ENCODE assay signal across 9 mouse cellular contexts in the genomic region with DNA sequence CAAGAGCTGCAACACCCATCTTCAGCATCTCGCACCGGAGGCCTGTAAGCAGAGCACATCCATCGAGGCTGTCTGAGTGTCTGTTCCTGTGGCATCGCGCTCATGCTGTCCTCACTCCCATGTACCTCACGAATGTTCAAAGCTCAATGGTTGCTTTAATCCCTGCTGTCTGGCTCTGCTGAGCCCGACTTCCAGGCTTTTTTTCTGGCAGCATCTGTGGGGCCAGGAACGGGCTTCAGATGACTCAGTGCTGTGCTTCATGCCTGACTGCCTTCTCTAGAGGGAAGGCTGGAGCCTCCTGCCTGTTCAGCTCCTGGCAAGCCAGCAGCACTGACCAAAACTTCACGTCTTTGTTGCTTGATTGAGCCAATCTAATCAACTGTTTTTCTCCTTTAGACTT.
DNase-seq lines count a peak whose midpoint lies in the region; ATAC-seq and TF ChIP-seq lines count a peak whose summit lies in the region.
"Had no signal": no experiment of that assay in that cellular context is flagged by ENCODE, and none has a peak within 500 bp of the region (broad histone marks: within the 10 kb centered on the region; RNA-seq: fewer than 3 reads in every experiment).

No protein-coding gene starts in this region.

- H3K9ac ChIP-seq in liver, adult 2 months (ENCODE audit: low read depth, low read length) = no peak overlapping the region
- no peak overlapping the region for H3K9ac ChIP-seq in liver, embryonic 11.5 days (ENCODE audit: low read depth, low read length)
- H3K9ac ChIP-seq: hindbrain, embryonic 15.5 days had no signal

- TF ChIP-seq POLR2A in liver, adult 2 months (IDR thresholded peaks at IDR 0.05; ENCODE audit: extremely low read depth, insufficient read depth, low read length) = no peak
- TF ChIP-seq POLR2A in brain, embryonic 14.5 days (IDR thresholded peaks at IDR 0.05; ENCODE audit: borderline replicate concordance, extremely low read depth, insufficient read depth, insufficient read length, poor library complexity, severe bottlenecking) = no peak

- peaks cover 10% of the 10 kb centered on the region for H3K4me1 ChIP-seq in liver, adult 2 months (ENCODE audit: control insufficient read depth, insufficient read depth, low read length)
- H3K4me1 ChIP-seq in liver, embryonic 11.5 days (replicated peaks; ENCODE audit: control insufficient read depth, insufficient read depth, low read length) = peaks cover 5% of the 10 kb centered on the region; the same call in 1 of the 2 replicates

- H3K4me3 ChIP-seq in liver, adult 2 months (ENCODE audit: insufficient read depth, low read depth, low read length) = no peak overlapping the region
- no peak overlapping the region for H3K4me3 ChIP-seq in liver, embryonic 11.5 days (ENCODE audit: low read depth, low read length)
- H3K4me3 ChIP-seq: hindbrain, embryonic 15.5 days had no signal

- no peak for TF ChIP-seq CTCF in liver, adult 2 months (IDR thresholded peaks at IDR 0.05; ENCODE audit: low read depth, low read length)
- TF ChIP-seq CTCF in brain, embryonic 14.5 days (IDR thresholded peaks at IDR 0.05; ENCODE audit: borderline replicate concordance, extremely low read depth, insufficient read depth, insufficient read length) = no peak

- H3K36me3 ChIP-seq in liver, adult 2 months (ENCODE audit: control insufficient read depth, insufficient read depth, low read length) = 0 out of 2 replicates have a peak, but pooled peaks cover 2% of the 10 kb centered on the region
- H3K36me3 ChIP-seq in liver, embryonic 11.5 days (ENCODE audit: control insufficient read depth, insufficient read depth, low read length) = no peaks in the 10 kb centered on the region
- H3K36me3 ChIP-seq: hindbrain, embryonic 15.5 days had no signal

- peak; percentile 69 for DNase-seq in liver, adult 2 months (ENCODE audit: extremely low read depth, low read depth, low spot score)
- no peak for DNase-seq in liver, embryonic 11.5 days (ENCODE audit: low spot score)
- peak; percentile 69 for DNase-seq in brain, embryonic 14.5 days (ENCODE audit: low read depth)
- peak; percentile 80 to 83 for DNase-seq in cerebellum, postnatal 25 days
- DNase-seq in kidney, postnatal 4 days = peak; percentile 49 to 69
- DNase-seq in adrenal gland, postnatal 25 days = no peak

- H3K27me3 ChIP-seq in liver, adult 2 months (ENCODE audit: control insufficient read depth, insufficient read depth, low read length) = no peaks in the 10 kb centered on the region
- no peaks in the 10 kb centered on the region for H3K27me3 ChIP-seq in liver, embryonic 11.5 days (replicated peaks; ENCODE audit: control insufficient read depth, insufficient read depth, low read length)
- H3K27me3 ChIP-seq: hindbrain, embryonic 15.5 days had no signal

- WGBS in liver, adult 2 months = 34% methylated on average over 9 of the region's 9 CpGs
- WGBS in liver, embryonic 11.5 days = 83% methylated on average over 9 of the region's 9 CpGs

- H3K4me2 ChIP-seq in liver, embryonic 11.5 days = no peak overlapping the region
- H3K4me2 ChIP-seq: hindbrain, embryonic 15.5 days had no signal

- no peaks in the 10 kb centered on the region for H3K9me3 ChIP-seq in liver, embryonic 11.5 days (ENCODE audit: control insufficient read depth, low read length)
- H3K9me3 ChIP-seq: hindbrain, embryonic 15.5 days had no signal

- no peak for ATAC-seq in liver, embryonic 11.5 days (replicated peaks; ENCODE audit: low FRiP score)
- no peak for ATAC-seq in megakaryocyte, adult 5-6 weeks (ENCODE audit: poor library complexity, severe bottlenecking)

- H3K27ac ChIP-seq in liver, adult 2 months (replicated peaks; ENCODE audit: insufficient read depth, low read depth, low read length) = peak overlapping the region; percentile 2; the same call in 1 of the 2 replicates
- no peak overlapping the region for H3K27ac ChIP-seq in liver, embryonic 11.5 days (ENCODE audit: low read depth, low read length)
- H3K27ac ChIP-seq: hindbrain, embryonic 15.5 days; macrophage had no signal

- no peaks in the 10 kb centered on the region for H3K79me2 ChIP-seq in liver, adult 2 months (ENCODE audit: control insufficient read depth, insufficient read depth, low read length)

Comparison
In these comparisons a context has a peak if more than half of its experiments do, and no peak if none do; other contexts are left out.
1. DNase-seq: peak in liver, adult 2 months (single experiment), brain, embryonic 14.5 days (single experiment), cerebellum, postnatal 25 days (2 of 2) and kidney, postnatal 4 days (2 of 2); none in liver, embryonic 11.5 days (single experiment) and adrenal gland, postnatal 25 days (single experiment).